Mouse (Mus musculus): ENCODE data around the gene Tsc22d3.

DNA sequence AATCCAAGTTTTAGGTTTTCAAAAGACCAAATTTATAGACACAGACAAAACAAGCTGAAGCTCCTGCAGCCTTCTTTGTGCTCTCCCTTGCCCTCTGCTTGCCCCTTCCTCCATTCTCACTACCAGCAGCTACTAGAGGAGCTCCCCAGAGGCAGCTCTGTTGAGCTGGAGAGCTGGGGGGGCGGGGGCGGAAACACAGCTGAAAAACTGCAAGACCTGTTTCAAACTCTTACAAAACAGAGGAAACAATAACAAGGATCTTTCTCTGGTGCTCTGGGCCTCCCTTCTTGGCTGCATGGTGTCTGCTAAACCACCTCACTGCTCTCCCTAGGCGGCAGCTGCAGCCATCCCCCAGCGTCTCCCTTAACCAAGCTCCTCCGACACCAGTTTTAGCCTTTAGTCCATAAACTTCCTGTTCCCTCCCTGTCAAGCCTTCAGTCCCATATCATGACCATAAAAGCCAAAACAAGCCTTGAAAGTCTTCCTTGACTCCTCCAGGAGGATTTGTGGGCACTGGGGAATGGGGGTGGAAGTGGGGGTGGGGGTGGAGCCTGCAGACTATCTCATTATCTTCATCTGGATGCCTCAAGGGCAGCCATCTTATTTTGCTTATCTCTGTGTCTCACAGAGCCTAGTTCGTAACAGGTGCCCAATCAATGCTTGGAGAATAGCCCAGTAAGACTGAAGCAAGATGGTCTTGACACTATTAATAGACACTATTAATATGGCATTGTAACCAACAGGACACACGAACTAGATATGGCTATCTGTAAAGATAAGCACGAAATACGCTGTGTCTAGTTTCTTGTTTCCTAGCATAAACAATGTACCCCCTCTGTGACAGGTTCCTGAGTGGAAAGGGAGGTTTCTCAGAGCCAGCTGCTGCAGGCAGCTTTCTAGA, 98.8 kb downstream of the Tsc22d3 start:
- TF ChIP-seq CTCF (IDR thresholded peaks at IDR 0.05; ENCODE audit: borderline replicate concordance, control insufficient read depth, extremely low read depth, insufficient read depth, low read length, poor library complexity) (no peak), POLR2A (IDR thresholded peaks at IDR 0.05; ENCODE audit: control insufficient read depth, extremely low read depth, insufficient read depth, low read length, poor library complexity) (no peak)
